Mouse (Mus musculus) CH12.LX (cell line): ENCODE measurements around the gene Ttll11. TPM values are rescaled to one million over a fixed set of nuclear protein-coding genes. Genes with fewer than 3 reads are reported as not detected.

ENCODE experiments used
- DNase-seq: peaks from one replicate; pipeline ENCODE4 v3.0.0-alpha.2; 2013; ENCODE audit errors: extremely low read depth
- H3K27ac ChIP-seq: 2 replicates; pipeline ENCODE4 v1.5.1; 2012; ENCODE audit warnings: low read depth, mild to moderate bottlenecking, control low read depth, moderate library complexity; ENCODE audit not compliant: insufficient read depth
- H3K27me3 ChIP-seq: replicated peaks from 2 replicates; pipeline ENCODE3; 2012; ENCODE audit warnings: inconsistent platforms
- H3K36me3 ChIP-seq, 2 experiments: replicated peaks in 1 of 2; 2 replicates each; pipeline versions ENCODE3 to v1.6.1; 2012; ENCODE audit warnings: inconsistent platforms in 1 of 2, low read length in 1 of 2, mild to moderate bottlenecking in 1 of 2, mixed read lengths in 1 of 2, moderate library complexity in 1 of 2; ENCODE audit not compliant: control insufficient read depth in 1 of 2, insufficient read depth in 1 of 2
- H3K4me1 ChIP-seq, 2 experiments: 2 replicates each; pipeline ENCODE4 v1.6.1; 2012; ENCODE audit warnings: inconsistent platforms in 1 of 2, moderate library complexity in 1 of 2; ENCODE audit not compliant: insufficient read depth in 2 of 2, control insufficient read depth in 1 of 2
- H3K4me2 ChIP-seq: 2 replicates; pipeline ENCODE4 v1.6.1; 2012; ENCODE audit warnings: low read depth, mild to moderate bottlenecking, control low read depth; ENCODE audit not compliant: poor library complexity, insufficient read depth, severe bottlenecking
- H3K4me3 ChIP-seq, 3 experiments: fragments of 150-350 bp in 1 of 3; sonication (generic) in 1 of 3; replicated peaks in 1 of 3; 2 replicates each; pipeline versions ENCODE3 to v1.5.1; 2011 to 2012; ENCODE audit warnings: low read depth in 2 of 3, low read length in 2 of 3, mild to moderate bottlenecking in 2 of 3, moderate library complexity in 2 of 3, control low read depth in 1 of 3, improper control_type of control experiment in 1 of 3, inconsistent platforms in 1 of 3, mixed read lengths in 1 of 3; ENCODE audit not compliant: poor library complexity in 1 of 3
- H3K79me2 ChIP-seq: replicated peaks from 2 replicates; pipeline ENCODE4 v1.6.1; 2012; ENCODE audit warnings: mild to moderate bottlenecking, moderate library complexity; ENCODE audit not compliant: control insufficient read depth, poor library complexity, insufficient read depth, severe bottlenecking; ENCODE audit errors: extremely low read depth
- H3K9ac ChIP-seq: 2 replicates; pipeline ENCODE4 v1.6.1; 2012; ENCODE audit warnings: low read depth, mild to moderate bottlenecking, control low read depth, moderate library complexity; ENCODE audit not compliant: insufficient read depth
- H3K9me3 ChIP-seq: replicated peaks from 2 replicates; pipeline ENCODE3; 2012; ENCODE audit warnings: low read length, inconsistent platforms, mixed read lengths
- CHD2 ChIP-seq: IDR thresholded peaks from 2 replicates; pipeline ENCODE4 v1.6.1; 2011; ENCODE audit warnings: low read length, improper control_type of control experiment
- ETS1 ChIP-seq: conservative IDR thresholded peaks from 2 replicates; pipeline ENCODE4 v1.6.1; 2012; ENCODE audit warnings: low read depth, mild to moderate bottlenecking, inconsistent platforms, low read length, improper control_type of control experiment, moderate library complexity
- IRF4 ChIP-seq: IDR thresholded peaks from 2 replicates; pipeline ENCODE4 v1.6.1; 2014; ENCODE audit warnings: low read depth, mild to moderate bottlenecking, inconsistent platforms, low read length, improper control_type of control experiment
- JUN ChIP-seq: IDR thresholded peaks from 2 replicates; pipeline ENCODE4 v1.6.1; 2011; ENCODE audit warnings: low read depth, mild to moderate bottlenecking, low read length, improper control_type of control experiment, moderate library complexity; ENCODE audit not compliant: insufficient read depth
- JUND ChIP-seq: conservative IDR thresholded peaks from 2 replicates; pipeline ENCODE4 v1.6.1; 2011; ENCODE audit warnings: low read depth, low read length, improper control_type of control experiment
- KAT2A ChIP-seq: IDR thresholded peaks from 2 replicates; pipeline ENCODE4 v1.6.1; 2012; ENCODE audit warnings: low read length, improper control_type of control experiment, inconsistent platforms; ENCODE audit not compliant: insufficient replicate concordance
- MAX ChIP-seq: IDR thresholded peaks from 2 replicates; pipeline ENCODE4 v1.6.1; 2011; ENCODE audit warnings: low read length, improper control_type of control experiment
- MAZ ChIP-seq: IDR thresholded peaks from 2 replicates; pipeline ENCODE4 v1.6.1; 2012; ENCODE audit warnings: low read depth, mild to moderate bottlenecking, inconsistent platforms, low read length, improper control_type of control experiment, moderate library complexity
- MEF2A ChIP-seq: IDR thresholded peaks from 2 replicates; pipeline ENCODE4 v1.6.1; 2014; ENCODE audit warnings: low read depth, mild to moderate bottlenecking, inconsistent platforms, low read length, improper control_type of control experiment, borderline replicate concordance
- NRF1 ChIP-seq: IDR thresholded peaks from 2 replicates; pipeline ENCODE4 v1.6.1; 2014; ENCODE audit warnings: low read depth, mild to moderate bottlenecking, inconsistent platforms, low read length, improper control_type of control experiment, moderate library complexity
- POLR2A ChIP-seq: IDR thresholded peaks from 2 replicates; pipeline ENCODE4 v1.6.1; 2011; ENCODE audit warnings: low read depth, mild to moderate bottlenecking, improper control_type of control experiment, low read length
- RCOR1 ChIP-seq: conservative IDR thresholded peaks from 2 replicates; pipeline ENCODE4 v1.6.1; 2012; ENCODE audit warnings: low read depth, mild to moderate bottlenecking, inconsistent platforms, low read length, improper control_type of control experiment
- SIN3A ChIP-seq: IDR thresholded peaks from 2 replicates; pipeline ENCODE4 v1.6.1; 2012; ENCODE audit warnings: low read length, improper control_type of control experiment, inconsistent platforms
- TBP ChIP-seq: conservative IDR thresholded peaks from 2 replicates; pipeline ENCODE4 v1.6.1; 2011; ENCODE audit warnings: low read depth, low read length, improper control_type of control experiment
- TCF12 ChIP-seq: IDR thresholded peaks from 2 replicates; pipeline ENCODE4 v1.6.1; 2014; ENCODE audit warnings: low read depth, mild to moderate bottlenecking, inconsistent platforms, low read length, improper control_type of control experiment
- UBTF ChIP-seq: IDR thresholded peaks from 2 replicates; pipeline ENCODE4 v1.6.1; 2012; ENCODE audit warnings: low read depth, mild to moderate bottlenecking, inconsistent platforms, low read length, improper control_type of control experiment, moderate library complexity
- USF2 ChIP-seq: conservative IDR thresholded peaks from 2 replicates; pipeline ENCODE4 v1.6.1; 2011; ENCODE audit warnings: low read depth, low read length, improper control_type of control experiment
- ZMIZ1 ChIP-seq: IDR thresholded peaks from 2 replicates; pipeline ENCODE4 v1.6.1; 2012; ENCODE audit warnings: low read depth, mild to moderate bottlenecking, inconsistent platforms, low read length, improper control_type of control experiment
- ZNF384 ChIP-seq: IDR thresholded peaks from 2 replicates; pipeline ENCODE4 v1.6.1; 2012; ENCODE audit warnings: low read depth, low read length, improper control_type of control experiment, inconsistent platforms
- dilution Hi-C: fragments of 300-500 bp; cut with MboI; formaldehyde crosslinking; loops from 2 replicates; pipeline ENCODE4 v1.14.3; 2020; ENCODE audit warnings: low sequenced_read_pairs; ENCODE audit not compliant: extremely low pct_unique_long_range_greater_than_20kb, extremely low pct_ligation_motif_present
- in situ Hi-C: fragments of 300-500 bp; cut with MboI; formaldehyde crosslinking; loops from 3 replicates; pipeline ENCODE4 v1.14.3; 2019; ENCODE audit warnings: low sequenced_read_pairs, low pct_ligation_motif_present, low pct_unique_long_range_greater_than_20kb, mixed read lengths
- polyA plus RNA-seq: library from polyadenylated mRNA; unstranded; fragments of >175 nt; gene quantifications from 2 replicates; pipeline ENCODE4 v1.2.1, GENCODE M21; 2012; ENCODE audit warnings: low read depth; ENCODE audit not compliant: insufficient read length
- total RNA-seq, 2 experiments: library from RNA; depleted of rRNA; stranded (reverse); fragments of 300-350 nt in 1 of 2; fragments of >200 nt in 1 of 2; gene quantifications; 2 replicates each; pipeline ENCODE4 v1.2.3; 2012 to 2014

Gene Ttll11
- total and polyA plus RNA-seq, 3 experiments = 0.04 to 0.31 (median 0.11) TPM

DNA sequence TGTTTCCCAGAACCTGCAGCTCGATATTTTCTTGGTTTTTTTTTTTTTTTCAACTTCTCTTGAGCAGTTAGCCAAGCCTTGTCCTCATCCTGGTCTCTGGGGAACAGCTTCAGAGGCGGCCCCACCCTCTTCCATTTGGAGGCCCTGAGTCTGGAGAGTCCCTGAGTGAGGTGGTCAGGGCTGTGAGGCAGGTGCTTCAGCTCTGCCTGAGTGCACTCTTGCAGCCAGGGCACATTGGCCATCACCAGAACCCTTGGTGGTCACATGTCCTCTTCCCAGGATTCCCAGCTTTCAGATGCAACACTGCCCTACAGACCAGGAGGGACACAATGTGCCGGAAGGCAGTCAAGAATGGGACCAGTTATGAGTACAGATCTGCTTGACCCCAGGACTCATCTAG lies 169.7 kb downstream of the Ttll11 start:
- TF ChIP-seq TCF12 (no peak), IRF4 (no peak), MEF2A (no peak), ETS1 (no peak), KAT2A (no peak), JUND (no peak), POLR2A (no peak), MAX (no peak), UBTF (no peak), ZNF384 (no peak), TBP (no peak), CHD2 (no peak)
- H3K9me3 ChIP-seq = no peaks in the 10 kb centered on the region

DNA sequence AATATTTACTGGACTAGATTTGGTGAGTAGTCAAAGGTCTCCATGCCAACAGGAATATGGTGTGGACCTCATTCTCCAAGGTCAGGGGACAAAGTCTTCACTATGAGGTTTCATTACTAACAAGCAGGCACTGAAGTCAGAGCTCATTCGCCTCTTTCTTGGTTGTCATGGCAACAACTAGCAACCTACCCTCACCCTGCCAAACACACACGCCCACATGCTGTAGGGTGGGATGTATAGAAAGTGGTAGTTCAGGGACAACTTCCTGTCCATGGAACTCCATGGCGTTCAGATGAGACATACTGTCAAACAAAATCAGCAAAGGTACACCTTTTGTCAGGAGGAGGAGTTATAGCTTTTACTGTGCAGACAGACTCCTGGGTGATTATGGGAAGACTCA lies 170.6 kb downstream of the Ttll11 start:
- H3K36me3 ChIP-seq = no peaks in the 10 kb centered on the region
- no peaks in the 10 kb centered on the region for H3K9me3 ChIP-seq
- H3K4me2 ChIP-seq = no peak overlapping the region
- DNase-seq = no peak
- in situ Hi-C loops = no loop called here
- H3K4me3 ChIP-seq = no peak overlapping the region
- no peak overlapping the region for H3K27ac ChIP-seq
- H3K9ac ChIP-seq = no peak overlapping the region
- H3K79me2 ChIP-seq = no peaks in the 10 kb centered on the region
- TF ChIP-seq KAT2A (no peak), POLR2A (no peak), ETS1 (no peak), MEF2A (no peak), USF2 (no peak), RCOR1 (no peak), ZNF384 (no peak), SIN3A (no peak), JUN (no peak), NRF1 (no peak), MAZ (no peak), TCF12 (no peak), ZMIZ1 (no peak)
- TF ChIP-seq, all 38 proteins: peak for 0
- Histone ChIP-seq H3K27me3 (peaks cover 2% of the 10 kb centered on the region), H3K4me1 (no peaks in the 10 kb centered on the region)
- dilution Hi-C loops = no loop called here

More for the DNA sequence above, 169.7 kb downstream of the Ttll11 start:
- DNase-seq = no peak
- H3K4me3 ChIP-seq = no peak overlapping the region
- dilution Hi-C loops = no loop called here
- peaks cover 0 to 3% of the 10 kb centered on the region in 2 experiments; a peak in 2 of 4 replicates for H3K4me1 ChIP-seq
- H3K9ac ChIP-seq = no peak overlapping the region
- in situ Hi-C loops = no loop called here
- no peaks in the 10 kb centered on the region for H3K36me3 ChIP-seq
- H3K79me2 ChIP-seq = no peaks in the 10 kb centered on the region
- H3K4me2 ChIP-seq = no peak overlapping the region
- peaks cover 2% of the 10 kb centered on the region for H3K27me3 ChIP-seq
- H3K27ac ChIP-seq = no peak overlapping the region
